Mouse (Mus musculus) embryonic facial prominence, embryonic 11.5 days (tissue): ENCODE measurements around the gene Zbtb40. TPM values are rescaled to one million over a fixed set of nuclear protein-coding genes. Genes with fewer than 3 reads are reported as not detected.

ENCODE experiments used
- ATAC-seq: fragments of 200-750 bp; cut with Nextera tagmentation; replicated peaks from 2 replicates; pipeline ENCODE4 v1.8.0; 2017; ENCODE audit warnings: low read depth; ENCODE audit not compliant: insufficient number of reproducible peaks, low FRiP score, low TSS enrichment
- DNase-seq: peaks from one replicate; pipeline ENCODE4 v3.0.0-alpha.2; 2015; ENCODE audit warnings: low spot score
- H3K27ac ChIP-seq: fragments of 300-500 bp; sonication (generic); replicated peaks from 2 replicates; pipeline ENCODE4 v1.5.1; 2014; ENCODE audit warnings: mild to moderate bottlenecking, low read depth, low read length, control low read depth
- H3K27me3 ChIP-seq: fragments of 300-500 bp; sonication (generic); 2 replicates; pipeline ENCODE4 v1.6.1; 2014; ENCODE audit warnings: mild to moderate bottlenecking, low read length, moderate library complexity, mixed read lengths; ENCODE audit not compliant: control insufficient read depth, insufficient read depth
- H3K36me3 ChIP-seq: fragments of 300-500 bp; sonication (generic); replicated peaks from 2 replicates; pipeline ENCODE4 v1.6.1; 2014; ENCODE audit warnings: low read depth, mild to moderate bottlenecking, low read length, moderate library complexity, mixed read lengths; ENCODE audit not compliant: control insufficient read depth, insufficient read depth
- H3K4me1 ChIP-seq: fragments of 300-500 bp; sonication (generic); 2 replicates; pipeline ENCODE4 v1.6.1; 2014; ENCODE audit warnings: low read length, mixed read lengths; ENCODE audit not compliant: control insufficient read depth, insufficient read depth
- H3K4me2 ChIP-seq: fragments of 300-500 bp; sonication (generic); 2 replicates; pipeline ENCODE4 v1.6.1; 2014; ENCODE audit warnings: low read depth, mild to moderate bottlenecking, control low read depth, low read length, moderate library complexity
- H3K4me3 ChIP-seq: fragments of 300-500 bp; sonication (generic); 2 replicates; pipeline ENCODE4 v1.5.1; 2014; ENCODE audit warnings: low read depth, low read length, control low read depth
- H3K9ac ChIP-seq: fragments of 300-500 bp; sonication (generic); replicated peaks from 2 replicates; pipeline ENCODE4 v1.6.1; 2014; ENCODE audit warnings: mild to moderate bottlenecking, control low read depth, low read length
- H3K9me3 ChIP-seq: fragments of 300-500 bp; sonication (generic); replicated peaks from 2 replicates; pipeline ENCODE4 v1.6.1; 2016; ENCODE audit warnings: mild to moderate bottlenecking, low read length, inconsistent platforms, mixed read lengths; ENCODE audit not compliant: control insufficient read depth
- WGBS: fragments of 180-500 bp; shearing (Covaris S2); extraction: QIAGEN DNeasy Blood & Tissue Kit; methylation state at CpG from one replicate; pipeline ENCODE4 v1.1.7; 2014; 5-methylcytosine and 5-hydroxymethylcytosine counted together
- polyA plus RNA-seq: library from polyadenylated mRNA; unstranded; fragments of >200 nt; fragmentation: Nextera tagmentation; extraction: Ambion mirVana; gene quantifications from 2 replicates; pipeline ENCODE4 v1.2.1, GENCODE M21; 2014

The Zbtb40 gene
- polyA plus RNA-seq, 1 experiment from 2014 or later = 3.3 TPM

- Histone ChIP-seq H3K9me3 (no peaks in the 10 kb centered on the region), H3K4me3 (no peak overlapping the region), H3K4me2 (no peak overlapping the region), H3K27ac (no peak overlapping the region), H3K4me1 (no peaks in the 10 kb centered on the region), H3K27me3 (no peaks in the 10 kb centered on the region), H3K36me3 (no peaks in the 10 kb centered on the region), H3K9ac (no peak overlapping the region)
- DNase-seq (no peak), ATAC-seq (no peak)
- 89% methylated on average over 18 of the region's 18 CpGs for WGBS
These were observed 33.7 kb downstream of the Zbtb40 start for GRCm38 (mm10) chr4:137014654-137015475.

DNA sequence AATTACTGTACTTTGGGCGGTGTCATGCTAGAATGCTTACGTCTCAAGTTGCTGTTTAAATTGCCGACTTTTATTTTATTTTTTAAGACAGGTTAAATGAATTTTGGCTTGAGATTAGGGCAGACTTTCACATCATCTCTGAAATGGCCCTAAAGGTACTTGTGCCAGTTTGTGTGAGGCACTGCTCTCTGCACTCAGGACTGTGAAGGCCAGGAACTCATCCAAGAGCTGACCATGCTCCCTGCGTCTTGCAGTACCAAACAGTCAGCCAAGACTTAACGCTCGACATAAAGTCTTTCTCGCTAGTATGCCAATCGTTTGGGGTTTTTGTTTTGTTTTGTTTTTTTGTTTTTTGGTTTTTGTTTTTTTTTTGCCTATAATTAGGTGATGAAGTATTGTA, 34.5 kb downstream of the Zbtb40 start:
- Histone ChIP-seq H3K9ac (no peak overlapping the region), H3K27me3 (no peaks in the 10 kb centered on the region), H3K4me2 (no peak overlapping the region), H3K36me3 (no peaks in the 10 kb centered on the region), H3K9me3 (no peaks in the 10 kb centered on the region), H3K4me1 (no peaks in the 10 kb centered on the region), H3K27ac (no peak overlapping the region), H3K4me3 (no peak overlapping the region)
- ATAC-seq (no peak), DNase-seq (no peak)
- 93% methylated on average over 8 of the region's 8 CpGs for WGBS

DNA sequence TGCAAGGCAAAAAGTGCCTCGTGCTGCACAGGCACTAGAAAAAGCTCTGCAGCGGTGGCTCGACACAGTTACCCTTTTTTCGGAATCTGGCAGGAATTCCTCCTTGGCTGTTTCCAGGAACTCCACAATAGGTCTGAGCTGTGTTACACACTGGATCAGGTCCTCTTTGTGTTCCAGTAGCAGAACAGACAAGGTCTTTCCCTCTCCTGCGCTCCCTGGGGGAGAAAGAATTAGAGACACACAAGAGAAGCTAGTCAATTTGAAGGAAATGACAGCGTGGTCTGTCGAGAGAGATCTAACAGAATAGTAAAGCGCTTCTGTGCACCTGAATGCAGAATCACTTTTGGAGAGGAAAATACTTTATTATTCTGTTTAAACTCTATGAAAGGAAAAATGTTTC, 41.6 kb downstream of the Zbtb40 start:
- no peaks in the 10 kb centered on the region for H3K27me3 ChIP-seq
- H3K9me3 ChIP-seq = no peaks in the 10 kb centered on the region
- no peaks in the 10 kb centered on the region for H3K36me3 ChIP-seq
- H3K27ac ChIP-seq = no peak overlapping the region
- H3K4me1 ChIP-seq = no peaks in the 10 kb centered on the region
- 81% methylated on average over 8 of the region's 8 CpGs for WGBS
- no peak for ATAC-seq
- H3K9ac ChIP-seq = no peak overlapping the region
- DNase-seq = no peak
- H3K4me3 ChIP-seq = no peak overlapping the region
- H3K4me2 ChIP-seq = no peak overlapping the region

- no peak overlapping the region for H3K27ac ChIP-seq
- DNase-seq (no peak), ATAC-seq (no peak)
- no peaks in the 10 kb centered on the region for H3K9me3 ChIP-seq
- 89% methylated on average over 3 of the region's 3 CpGs for WGBS
- H3K27me3 ChIP-seq = no peaks in the 10 kb centered on the region
- H3K36me3 ChIP-seq = no peaks in the 10 kb centered on the region
- no peak overlapping the region for H3K4me2 ChIP-seq
- H3K9ac ChIP-seq = no peak overlapping the region
- H3K4me1 ChIP-seq = no peaks in the 10 kb centered on the region
- H3K4me3 ChIP-seq = no peak overlapping the region
These were observed 46.8 kb downstream of the Zbtb40 start for GRCm38 (mm10) chr4:137001825-137002224.

GRCm38 (mm10) chr4:137001020-137001419, 47.6 kb downstream of the Zbtb40 start:
- no peak for ATAC-seq
- 83% methylated on average over 7 of the region's 7 CpGs for WGBS
- H3K4me2 ChIP-seq = no peak overlapping the region
- H3K9ac ChIP-seq = no peak overlapping the region
- DNase-seq = no peak
- H3K4me3 ChIP-seq = no peak overlapping the region
- H3K9me3 ChIP-seq = no peaks in the 10 kb centered on the region
- no peak overlapping the region for H3K27ac ChIP-seq
- H3K4me1 ChIP-seq = no peaks in the 10 kb centered on the region
- no peaks in the 10 kb centered on the region for H3K27me3 ChIP-seq
- no peaks in the 10 kb centered on the region; the same call in 1 of the 2 replicates for H3K36me3 ChIP-seq

- 87% methylated on average over 7 of the region's 7 CpGs for WGBS
These were observed 50.2 kb downstream of the Zbtb40 start for GRCm38 (mm10) chr4:136998371-136998770.

GRCm38 (mm10) chr4:136997723-136998345, 50.8 kb downstream of the Zbtb40 start:
- peaks cover 3% of the 10 kb centered on the region; the same call in 1 of the 2 replicates for H3K36me3 ChIP-seq

More at GRCm38 (mm10) chr4:136998371-136998770, 50.2 kb downstream of the Zbtb40 start:
- H3K36me3 ChIP-seq = peaks cover 3% of the 10 kb centered on the region; the same call in 1 of the 2 replicates
- no peak overlapping the region for H3K9ac ChIP-seq
- DNase-seq = no peak
- no peak for ATAC-seq
- H3K4me3 ChIP-seq = no peak overlapping the region
- H3K9me3 ChIP-seq = no peaks in the 10 kb centered on the region
- no peak overlapping the region for H3K4me2 ChIP-seq
- no peaks in the 10 kb centered on the region for H3K27me3 ChIP-seq
- no peak overlapping the region for H3K27ac ChIP-seq
- no peaks in the 10 kb centered on the region for H3K4me1 ChIP-seq

DNA sequence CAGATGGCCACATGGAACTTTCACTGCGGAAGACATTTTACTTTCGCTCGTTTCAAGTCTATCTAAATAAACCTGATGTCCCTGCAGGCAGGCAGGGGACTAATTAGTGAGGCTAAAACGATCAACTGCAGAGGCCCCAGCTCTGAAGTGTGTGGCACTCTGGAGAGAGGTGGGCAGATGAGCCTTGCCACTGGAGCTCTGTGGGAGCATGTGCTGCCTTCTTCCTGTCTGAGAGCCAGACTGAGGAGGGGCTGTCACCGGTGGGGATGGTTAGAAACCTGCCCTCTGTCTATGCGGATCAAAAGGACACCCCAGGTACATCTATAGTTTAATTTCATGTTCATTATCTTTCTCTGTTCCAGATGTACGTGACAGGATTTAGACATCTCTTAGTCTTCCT, 51.7 kb downstream of the Zbtb40 start:
- Histone ChIP-seq H3K27me3 (no peaks in the 10 kb centered on the region), H3K36me3 (peaks cover 3% of the 10 kb centered on the region; the same call in 1 of the 2 replicates), H3K4me3 (no peak overlapping the region), H3K4me1 (no peaks in the 10 kb centered on the region), H3K9me3 (no peaks in the 10 kb centered on the region), H3K9ac (no peak overlapping the region), H3K4me2 (no peak overlapping the region), H3K27ac (no peak overlapping the region)
- no peak for ATAC-seq
- 67% methylated on average over 7 of the region's 7 CpGs for WGBS
- no peak for DNase-seq

More at GRCm38 (mm10) chr4:136997723-136998345, 50.8 kb downstream of the Zbtb40 start:
- Histone ChIP-seq H3K4me3 (no peak overlapping the region), H3K27me3 (no peaks in the 10 kb centered on the region), H3K9ac (no peak overlapping the region), H3K9me3 (no peaks in the 10 kb centered on the region), H3K27ac (no peak overlapping the region), H3K4me2 (no peak overlapping the region), H3K4me1 (no peaks in the 10 kb centered on the region)
- DNase-seq (no peak), ATAC-seq (no peak)
- WGBS = 92% methylated on average over 12 of the region's 12 CpGs
